Mouse (Mus musculus) C2C12 (cell line): Measurements from ENCODE around the gene Acy3.

Experiments used
- CEBPB ChIP-seq: IDR thresholded peaks from one replicate; pipeline ENCODE4 v1.6.1; 2011; ENCODE audit warnings: low read depth, mild to moderate bottlenecking, control low read depth, moderate library complexity
- CTCF ChIP-seq: IDR thresholded peaks from one replicate; pipeline ENCODE4 v1.5.1; 2011; ENCODE audit not compliant: control insufficient read depth, insufficient read depth, insufficient read length
- MAX ChIP-seq: IDR thresholded peaks from one replicate; pipeline ENCODE4 v1.6.1; 2011; ENCODE audit warnings: mild to moderate bottlenecking, control low read depth
- USF1 ChIP-seq: IDR thresholded peaks from one replicate; pipeline ENCODE4 v1.6.1; 2011; ENCODE audit warnings: low read depth, mild to moderate bottlenecking, control low read depth, moderate library complexity

GRCm38 (mm10) chr19:3972229-3972628 is 14.1 kb upstream of the Acy3 start, which contains the start of gene Aldh3b2:
- TF ChIP-seq CTCF (no peak), USF1 (no peak), MAX (no peak), CEBPB (no peak)
